Mouse (Mus musculus) lung, postnatal 0 days (tissue): ENCODE measurements around the gene Tbc1d30.
A peak's percentile ranks its signal among the peaks of the same experiment; 100 is the strongest.

Experiments
- CTCF ChIP-seq: IDR thresholded peaks from 2 replicates; pipeline ENCODE4 v1.5.1; 2016; ENCODE audit warnings: antibody characterized with exemption, mild to moderate bottlenecking
- EP300 ChIP-seq: IDR thresholded peaks from 2 replicates; pipeline ENCODE4 v1.6.1; 2016; ENCODE audit warnings: antibody characterized with exemption, mild to moderate bottlenecking, control low read depth

DNA sequence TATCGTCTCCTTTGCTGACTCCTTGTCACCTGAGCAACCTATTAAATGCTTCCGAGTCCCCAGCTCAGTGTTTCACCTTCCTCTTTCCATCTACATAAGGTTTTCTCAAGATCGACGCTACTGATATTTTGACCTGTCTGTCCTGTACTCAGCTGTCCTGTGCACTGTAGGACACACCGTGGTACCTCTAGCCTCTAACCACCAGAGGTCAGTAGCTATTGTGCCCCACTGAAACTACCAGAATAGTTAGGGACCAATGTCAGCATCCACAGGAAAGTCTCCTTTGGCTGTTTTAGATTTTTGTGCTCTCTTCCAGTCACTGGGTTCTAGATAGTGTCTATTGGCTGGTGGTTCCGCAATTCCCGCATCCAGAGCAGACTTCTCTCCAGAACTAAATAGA is 98.3 kb downstream of the Tbc1d30 start:
- TF ChIP-seq CTCF (peak; percentile 78), EP300 (no peak)
